Mouse (Mus musculus) limb, embryonic 14.5 days (tissue): ENCODE data around the gene Rpia. TPM values are rescaled to one million over a fixed set of nuclear protein-coding genes. Genes with fewer than 3 reads are reported as not detected.

Source experiments
- ATAC-seq: fragments of 200-750 bp; cut with Nextera tagmentation; 2 replicates; pipeline ENCODE4 v1.8.0; 2017; ENCODE audit warnings: low read depth, moderate number of reproducible peaks, moderate TSS enrichment; ENCODE audit not compliant: low FRiP score
- DNase-seq: peaks from one replicate; pipeline ENCODE4 v3.0.0-alpha.2; 2015; ENCODE audit warnings: low spot score
- H3K27ac ChIP-seq: fragments of 300-500 bp; sonication (generic); replicated peaks from 2 replicates; pipeline ENCODE4 v1.5.1; 2014; ENCODE audit warnings: low read depth, mild to moderate bottlenecking, low read length, moderate library complexity, mixed read lengths
- H3K27me3 ChIP-seq: fragments of 300-500 bp; sonication (generic); 2 replicates; pipeline ENCODE4 v1.6.1; 2014; ENCODE audit warnings: low read length, mixed read lengths; ENCODE audit not compliant: control insufficient read depth, insufficient read depth
- H3K36me3 ChIP-seq: fragments of 300-500 bp; sonication (generic); 2 replicates; pipeline ENCODE4 v1.6.1; 2014; ENCODE audit warnings: mild to moderate bottlenecking, low read length, moderate library complexity, mixed read lengths; ENCODE audit not compliant: control insufficient read depth, insufficient read depth
- H3K4me1 ChIP-seq: fragments of 300-500 bp; sonication (generic); 2 replicates; pipeline ENCODE4 v1.6.1; 2014; ENCODE audit warnings: antibody characterized with exemption, low read length, mixed read lengths; ENCODE audit not compliant: control insufficient read depth, insufficient read depth
- H3K4me2 ChIP-seq: fragments of 300-500 bp; sonication (generic); replicated peaks from 2 replicates; pipeline ENCODE4 v1.6.1; 2014; ENCODE audit warnings: low read depth, mild to moderate bottlenecking, low read length, moderate library complexity; ENCODE audit not compliant: severe bottlenecking
- H3K4me3 ChIP-seq: fragments of 300-500 bp; sonication (generic); replicated peaks from 2 replicates; pipeline ENCODE4 v1.5.1; 2014; ENCODE audit warnings: low read length
- H3K9ac ChIP-seq: fragments of 300-500 bp; sonication (generic); 2 replicates; pipeline ENCODE4 v1.6.1; 2014; ENCODE audit warnings: mild to moderate bottlenecking, low read depth, low read length, moderate library complexity; ENCODE audit not compliant: severe bottlenecking
- H3K9me3 ChIP-seq: fragments of 300-500 bp; sonication (generic); 2 replicates; pipeline ENCODE4 v1.6.1; 2016; ENCODE audit warnings: low read length; ENCODE audit not compliant: control insufficient read depth
- POLR2A ChIP-seq: fragments of 200-500 bp; IDR thresholded peaks from 2 replicates; pipeline ENCODE4 v1.8.0; 2012; ENCODE audit warnings: inconsistent platforms, mild to moderate bottlenecking, moderate library complexity, borderline replicate concordance; ENCODE audit not compliant: insufficient read depth, insufficient read length; ENCODE audit errors: extremely low read depth
- WGBS: fragments of 180-500 bp; shearing (Covaris S2); extraction: QIAGEN DNeasy Blood & Tissue Kit; methylation state at CpG from one replicate; pipeline ENCODE4 v1.1.7; 2014; 5-methylcytosine and 5-hydroxymethylcytosine counted together
- polyA plus RNA-seq, 2 experiments: library from polyadenylated mRNA; depleted of rRNA in 1 of 2; stranded (reverse) in 1 of 2; unstranded in 1 of 2; fragments of >200 nt; fragmentation: Nextera tagmentation in 1 of 2; extraction: Ambion mirVana in 1 of 2; gene quantifications; 2 replicates each; pipeline versions ENCODE4 v1.2.1 to v1.2.3; 2012 to 2014

The Rpia gene
- polyA plus RNA-seq, 2 experiments, result 2.8 to 24.3 TPM

GRCm38 (mm10) chr6:70739456-70739855 lies 52.6 kb downstream of the Rpia start:
- H3K36me3 ChIP-seq, result no peaks in the 10 kb centered on the region
- no peak for DNase-seq
- no peak for TF ChIP-seq POLR2A
- H3K27me3 ChIP-seq, result no peaks in the 10 kb centered on the region
- no peak overlapping the region for H3K4me3 ChIP-seq
- no peaks in the 10 kb centered on the region for H3K9me3 ChIP-seq
- H3K9ac ChIP-seq, result no peak overlapping the region
- WGBS, result 74% methylated on average over 1 of the region's 1 CpGs
- H3K4me1 ChIP-seq, result no peaks in the 10 kb centered on the region
- no peak for ATAC-seq
- H3K27ac ChIP-seq, result no peak overlapping the region
- no peak overlapping the region for H3K4me2 ChIP-seq

GRCm38 (mm10) chr6:70735528-70735927 lies 56.5 kb downstream of the Rpia start:
- H3K4me3 ChIP-seq, result no peak overlapping the region
- no peak for TF ChIP-seq POLR2A
- H3K9ac ChIP-seq, result no peak overlapping the region
- H3K36me3 ChIP-seq, result no peaks in the 10 kb centered on the region
- ATAC-seq (no peak), DNase-seq (no peak)
- WGBS, result 94% methylated on average over 2 of the region's 2 CpGs
- no peak overlapping the region for H3K27ac ChIP-seq
- H3K9me3 ChIP-seq, result no peaks in the 10 kb centered on the region
- no peak overlapping the region for H3K4me2 ChIP-seq
- no peaks in the 10 kb centered on the region for H3K27me3 ChIP-seq
- no peaks in the 10 kb centered on the region for H3K4me1 ChIP-seq

- DNase-seq, result no peak
- no peak for TF ChIP-seq POLR2A
- H3K4me3 ChIP-seq, result no peak overlapping the region
- no peaks in the 10 kb centered on the region for H3K27me3 ChIP-seq
- no peaks in the 10 kb centered on the region for H3K36me3 ChIP-seq
- H3K9ac ChIP-seq, result no peak overlapping the region
- no peak overlapping the region for H3K4me2 ChIP-seq
- no peak for ATAC-seq
- H3K27ac ChIP-seq, result no peak overlapping the region
- no peaks in the 10 kb centered on the region for H3K9me3 ChIP-seq
- no peaks in the 10 kb centered on the region for H3K4me1 ChIP-seq
Measured at GRCm38 (mm10) chr6:70730828-70731227, 61.2 kb downstream of the Rpia start.

GRCm38 (mm10) chr6:70729125-70729524 lies 62.9 kb downstream of the Rpia start:
- Histone ChIP-seq H3K9ac (no peak overlapping the region), H3K36me3 (no peaks in the 10 kb centered on the region), H3K4me1 (no peaks in the 10 kb centered on the region), H3K9me3 (no peaks in the 10 kb centered on the region), H3K4me3 (no peak overlapping the region), H3K27ac (no peak overlapping the region), H3K27me3 (no peaks in the 10 kb centered on the region), H3K4me2 (no peak overlapping the region)
- ATAC-seq (no peak), DNase-seq (no peak)
- TF ChIP-seq POLR2A, result no peak
- WGBS, result 84% methylated on average over 1 of the region's 1 CpGs

- Histone ChIP-seq H3K27me3 (no peaks in the 10 kb centered on the region), H3K36me3 (no peaks in the 10 kb centered on the region), H3K9ac (no peak overlapping the region), H3K4me3 (no peak overlapping the region), H3K4me2 (no peak overlapping the region), H3K4me1 (no peaks in the 10 kb centered on the region), H3K9me3 (no peaks in the 10 kb centered on the region), H3K27ac (no peak overlapping the region)
- TF ChIP-seq POLR2A, result no peak
- no peak for DNase-seq
- ATAC-seq, result no peak
- WGBS, result 69% methylated on average over 4 of the region's 4 CpGs
Measured at GRCm38 (mm10) chr6:70727094-70727721, 64.8 kb downstream of the Rpia start.

DNA sequence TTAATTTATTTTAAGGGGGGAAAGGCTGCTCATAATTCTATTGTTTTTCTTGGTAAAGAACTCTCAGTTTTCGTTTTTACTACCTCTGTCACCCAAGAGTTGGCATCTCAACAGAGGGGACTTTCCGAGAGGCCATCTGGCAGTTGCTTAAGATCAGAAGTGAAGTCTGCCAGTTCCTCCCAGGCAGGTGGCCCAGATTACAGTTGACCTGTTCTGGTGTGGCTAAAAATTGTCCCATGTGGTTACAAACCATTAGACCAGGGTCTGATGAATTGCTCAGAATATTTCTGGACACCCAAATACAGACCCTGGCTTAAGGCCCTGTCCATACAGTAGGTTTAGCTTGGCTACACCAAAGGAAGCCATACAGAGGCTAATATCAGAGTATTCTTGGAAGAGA lies 66.4 kb downstream of the Rpia start:
- no peak for TF ChIP-seq POLR2A
- Histone ChIP-seq H3K4me2 (no peak overlapping the region), H3K27me3 (no peaks in the 10 kb centered on the region), H3K9me3 (no peaks in the 10 kb centered on the region), H3K36me3 (no peaks in the 10 kb centered on the region), H3K9ac (no peak overlapping the region), H3K27ac (no peak overlapping the region), H3K4me3 (no peak overlapping the region), H3K4me1 (no peaks in the 10 kb centered on the region)
- DNase-seq, result no peak
- WGBS, result 29% methylated on average over 2 of the region's 2 CpGs
- no peak for ATAC-seq
